Mouse (Mus musculus): Measurements from ENCODE around the gene Xylt2. TPM values are rescaled to one million over a fixed set of nuclear protein-coding genes. Genes with fewer than 3 reads are reported as not detected.
A peak's percentile ranks its signal among the peaks of the same experiment; 100 is the strongest.
"Not testable (repeated sequence)": the region's sequence is repeated elsewhere in the genome, so short reads cannot be mapped to it uniquely, and the experiment has no call there.

Gene Xylt2
- total RNA-seq, 2 experiments from 2014 or later, result 2.5 to 2.9 TPM

DNA sequence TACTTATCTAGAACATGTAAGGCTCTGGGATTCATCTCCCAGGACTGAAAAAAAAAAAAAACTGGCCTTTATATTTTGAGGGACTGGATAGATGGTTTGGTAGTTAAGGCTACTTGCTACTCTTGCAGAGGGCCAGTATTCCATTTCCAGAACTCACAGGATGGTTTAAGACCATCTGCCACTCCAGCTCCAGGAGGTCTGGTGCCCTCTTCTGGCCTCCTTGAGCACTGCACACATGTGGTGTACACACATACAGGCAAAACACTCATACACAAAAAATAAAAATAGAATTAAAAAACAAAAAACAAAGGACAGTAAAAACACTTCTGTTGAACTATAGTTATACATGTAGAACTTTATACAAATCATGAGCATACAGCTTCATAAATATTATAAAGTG lies 3.3 kb upstream of the Xylt2 start:
- ATAC-seq (replicated peaks; ENCODE audit: low FRiP score, poor library complexity, severe bottlenecking), result no peak

DNA sequence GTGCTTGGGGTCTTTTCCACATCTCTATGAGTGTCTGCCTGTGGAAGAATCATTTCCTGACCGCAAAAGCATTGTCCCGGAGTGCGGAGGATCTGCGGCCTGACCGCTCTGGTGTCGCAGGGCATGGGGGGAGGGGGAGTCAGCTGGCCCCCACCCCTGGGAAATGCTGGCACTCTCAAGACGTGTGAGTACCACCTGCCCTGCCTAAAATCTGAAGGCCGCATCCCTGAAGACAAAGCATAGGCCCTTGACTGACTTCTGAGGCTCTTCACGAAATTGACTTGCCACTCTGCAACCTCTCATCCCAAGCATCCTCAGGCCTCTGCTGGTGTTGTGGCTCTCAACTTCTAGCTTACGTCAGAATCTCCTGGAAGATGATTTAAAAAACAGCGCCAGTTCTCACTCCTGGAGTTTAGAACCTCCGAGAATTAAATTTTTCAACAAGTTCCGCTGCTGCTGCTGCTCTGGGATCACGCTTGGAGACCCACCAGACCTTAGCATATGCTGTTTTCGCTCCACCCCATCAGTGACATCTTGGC lies 361 bp upstream of the Xylt2 start:
- no peak for ATAC-seq (replicated peaks; ENCODE audit: low FRiP score, poor library complexity, severe bottlenecking)

DNA sequence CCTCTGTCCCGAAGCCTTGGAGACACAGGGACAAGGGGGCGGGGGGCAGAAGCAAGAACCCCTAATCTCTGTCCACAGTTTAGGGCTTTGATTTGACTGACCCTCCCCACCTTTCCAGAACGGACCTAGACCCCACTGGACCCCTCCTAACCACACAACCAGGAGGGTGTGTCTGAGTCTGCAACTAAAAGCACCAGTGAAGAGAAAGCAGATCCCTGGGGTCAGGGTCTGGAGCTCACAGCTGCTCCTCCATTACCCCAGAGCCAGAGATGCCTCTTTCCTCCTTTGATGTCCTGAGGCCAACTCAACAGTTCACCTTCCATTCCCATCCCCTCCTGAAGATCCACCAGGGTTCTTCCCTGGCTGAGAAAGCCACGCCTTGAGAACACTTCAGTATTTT lies 1.0 kb downstream of the Xylt2 start:
- ATAC-seq (replicated peaks; ENCODE audit: low FRiP score, poor library complexity, severe bottlenecking), result no peak

DNA sequence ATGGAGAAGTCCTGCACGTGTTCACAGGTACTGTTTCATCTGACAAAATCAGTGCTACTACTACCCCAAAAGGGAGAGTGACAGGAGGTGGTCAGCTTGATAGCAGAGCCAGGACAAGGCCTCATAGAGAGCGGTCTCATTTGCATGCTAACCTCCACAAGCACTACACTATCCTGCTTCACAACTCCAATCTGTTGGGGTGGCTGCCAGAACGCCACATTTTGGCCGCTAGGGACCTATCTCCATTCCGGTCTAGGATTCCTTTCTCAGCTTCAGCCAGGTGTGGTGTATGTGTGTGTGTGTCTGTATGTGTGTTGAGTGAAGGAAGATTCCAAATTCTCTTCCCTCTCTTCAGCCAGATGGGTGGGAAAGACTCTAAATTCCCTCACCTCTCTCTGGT lies 1.9 kb downstream of the Xylt2 start:
- ATAC-seq (replicated peaks; ENCODE audit: low FRiP score, poor library complexity, severe bottlenecking), result no peak

DNA sequence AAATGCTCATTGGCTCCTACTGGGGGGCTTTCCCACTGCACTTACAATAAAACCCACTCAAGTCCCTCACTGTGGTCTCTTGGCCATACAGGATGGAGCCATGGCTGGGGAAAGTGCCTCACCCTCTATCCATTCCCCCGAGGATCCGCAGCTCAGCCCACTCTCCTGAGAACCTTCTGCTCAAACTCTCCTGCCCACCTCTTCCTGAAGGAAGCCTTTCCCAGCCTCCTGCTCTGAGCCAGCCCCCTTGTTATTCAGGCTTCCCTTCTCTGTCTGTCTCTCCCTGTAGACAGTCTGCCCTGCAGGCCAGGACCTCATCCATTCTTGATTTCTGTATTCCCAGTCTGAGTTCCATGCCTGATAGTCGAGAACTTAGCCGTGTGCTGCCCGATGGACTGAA lies 2.3 kb downstream of the Xylt2 start:
- ATAC-seq (replicated peaks; ENCODE audit: low FRiP score, poor library complexity, severe bottlenecking), result no peak

GRCm38 (mm10) chr11:94665281-94665680 lies 12.0 kb downstream of the Xylt2 start:
- no peak for ATAC-seq (replicated peaks; ENCODE audit: low FRiP score, poor library complexity, severe bottlenecking)

GRCm38 (mm10) chr11:94661344-94661743 lies 16.0 kb downstream of the Xylt2 start:
- ATAC-seq (replicated peaks; ENCODE audit: low FRiP score, poor library complexity, severe bottlenecking), result no peak

GRCm38 (mm10) chr11:94653663-94654436 lies 23.5 kb downstream of the Xylt2 start, which contains the start of the genes Mrpl27 and Eme1:
Mrpl27 (plus strand) TSS chr11:94653767.
Eme1 (minus strand) TSS chr11:94653964.
- peak; percentile 96 for ATAC-seq (replicated peaks; ENCODE audit: low FRiP score, poor library complexity, severe bottlenecking)

- peak; percentile 17; the same call in 1 of the 2 replicates for ATAC-seq (replicated peaks; ENCODE audit: low FRiP score, poor library complexity, severe bottlenecking)
These were observed 24.3 kb downstream of the Xylt2 start for GRCm38 (mm10) chr11:94652973-94653372.

GRCm38 (mm10) chr11:94651241-94651640 lies 26.1 kb downstream of the Xylt2 start:
- ATAC-seq (replicated peaks; ENCODE audit: low FRiP score, poor library complexity, severe bottlenecking), result not testable (repeated sequence)

DNA sequence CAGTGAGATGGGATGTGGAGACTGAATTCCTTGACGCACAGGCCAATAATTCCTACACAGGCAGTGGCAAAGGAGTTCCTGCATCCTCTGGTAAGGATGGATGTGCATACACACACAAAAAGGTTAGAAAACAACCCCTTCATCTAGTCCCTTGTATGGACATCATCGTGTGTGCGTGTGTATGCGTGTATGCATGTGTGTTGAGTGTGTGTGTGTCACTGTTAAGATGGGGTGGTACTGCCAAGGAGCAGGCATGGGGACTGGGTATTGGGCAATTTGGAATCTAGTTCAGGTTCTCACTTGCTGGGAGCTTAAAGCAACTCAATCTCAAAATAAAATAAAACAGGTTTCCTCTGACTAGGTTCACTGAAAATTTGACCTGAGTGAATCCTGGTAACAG lies 30.9 kb downstream of the Xylt2 start:
- no peak for ATAC-seq (replicated peaks; ENCODE audit: low FRiP score, poor library complexity, severe bottlenecking)

GRCm38 (mm10) chr11:94644461-94645219 lies 32.7 kb downstream of the Xylt2 start:
- no peak for ATAC-seq (replicated peaks; ENCODE audit: low FRiP score, poor library complexity, severe bottlenecking)

- ATAC-seq (replicated peaks; ENCODE audit: low FRiP score, poor library complexity, severe bottlenecking), result no peak
These were observed 42.9 kb downstream of the Xylt2 start for GRCm38 (mm10) chr11:94634431-94634830.

- ATAC-seq (replicated peaks; ENCODE audit: low FRiP score, poor library complexity, severe bottlenecking), result no peak
These were observed 44.3 kb downstream of the Xylt2 start for GRCm38 (mm10) chr11:94632988-94633387.

DNA sequence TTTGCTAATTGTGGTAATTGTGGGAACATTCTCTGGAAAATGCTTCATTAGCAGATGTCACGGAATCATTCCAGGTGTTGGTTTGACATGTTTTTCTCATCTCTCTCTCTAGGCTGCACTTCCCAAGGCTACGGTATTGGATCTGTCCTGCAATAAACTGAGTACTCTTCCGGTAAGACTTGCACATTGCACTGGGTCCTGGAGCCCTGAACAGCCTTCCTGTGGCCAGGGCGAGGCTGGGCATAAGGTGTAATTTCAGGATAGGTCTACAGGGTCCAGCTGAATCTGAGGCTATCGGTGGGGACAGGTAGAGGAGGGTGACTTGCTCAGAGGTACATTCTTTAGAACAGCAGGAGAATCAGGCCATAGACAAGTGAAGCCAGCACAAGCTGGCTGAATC lies 45.3 kb downstream of the Xylt2 start:
- no peak for ATAC-seq (replicated peaks; ENCODE audit: low FRiP score, poor library complexity, severe bottlenecking)

GRCm38 (mm10) chr11:94630199-94631011 lies 46.9 kb downstream of the Xylt2 start:
- ATAC-seq (replicated peaks; ENCODE audit: low FRiP score, poor library complexity, severe bottlenecking), result peak; percentile 62

- peak; percentile 46; the same call in 1 of the 2 replicates for ATAC-seq (replicated peaks; ENCODE audit: low FRiP score, poor library complexity, severe bottlenecking)
These were observed 47.5 kb downstream of the Xylt2 start for GRCm38 (mm10) chr11:94629884-94630198.

DNA sequence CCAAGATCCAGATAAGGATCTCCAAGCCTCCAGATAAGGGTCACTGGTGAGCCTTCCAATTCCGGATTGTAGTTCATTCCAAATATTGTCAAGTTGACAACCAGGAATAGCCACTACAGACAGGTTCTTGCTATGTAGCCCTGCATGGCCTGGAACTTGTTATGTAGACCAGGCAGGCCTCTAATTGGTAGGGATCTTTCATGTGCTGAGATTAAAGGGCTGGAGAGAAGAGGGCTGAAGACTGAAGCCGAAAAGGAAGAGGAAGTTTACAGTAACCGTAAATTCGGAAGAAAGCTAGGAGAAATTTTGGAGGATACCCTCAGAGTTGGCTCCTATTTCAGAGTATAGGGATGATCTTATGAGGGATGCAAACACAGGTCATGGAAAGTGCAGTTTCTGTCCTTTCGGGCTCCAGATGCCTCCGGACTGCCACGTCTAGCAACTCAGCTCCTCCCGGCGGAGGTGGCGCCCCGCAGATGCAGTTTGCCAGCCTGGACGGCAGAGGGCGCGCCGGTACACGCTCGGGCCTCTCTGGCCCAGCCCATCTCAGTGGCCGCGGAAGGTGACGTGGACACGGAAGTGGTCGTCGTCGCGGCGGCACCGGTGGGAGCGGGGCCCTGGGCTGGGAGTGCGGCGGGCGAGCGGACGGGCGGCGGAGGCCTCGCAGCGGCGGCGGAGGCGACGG lies 48.0 kb downstream of the Xylt2 start, which contains the start of gene Lrrc59:
Gene Lrrc59, plus strand, starts transcription at position 569 of the 685 bp plus-strand sequence.
- ATAC-seq (replicated peaks; ENCODE audit: low FRiP score, poor library complexity, severe bottlenecking), result peak; percentile 98

GRCm38 (mm10) chr11:94622162-94622561 lies 55.2 kb downstream of the Xylt2 start:
- no peak for ATAC-seq (replicated peaks; ENCODE audit: low FRiP score, poor library complexity, severe bottlenecking)

Measured in erythroid progenitor cell, adult 5-6 weeks (primary cell).